Mouse (Mus musculus): ENCODE measurements at regions not wholly inside any gene's neighbourhood (a gene's known extent, or its start where the extent isn't known, plus 50 kb on each side); places are given as distances from the start of the nearest gene placed in this dataset.

DNA sequence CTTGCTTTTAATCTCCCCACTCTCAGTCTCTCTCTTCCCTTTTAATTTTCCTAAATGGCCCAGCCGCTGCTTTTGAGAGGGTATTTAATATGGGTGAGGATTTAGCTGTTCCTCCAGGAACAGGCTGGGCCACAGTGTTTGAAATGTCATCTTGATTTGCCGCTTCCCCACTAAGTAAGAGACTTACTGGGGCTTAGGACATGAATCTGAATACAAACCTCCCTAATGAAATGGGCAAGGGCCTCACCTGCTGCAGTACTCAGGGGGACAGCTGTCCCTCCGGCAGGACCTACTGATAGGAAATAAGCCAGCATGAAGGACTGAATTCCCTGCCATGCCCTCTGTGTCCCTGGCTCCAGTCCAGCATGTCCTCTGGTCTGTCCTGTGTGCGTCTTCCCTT lies 50.6 kb upstream of the Prr23a1 start:
- Histone ChIP-seq H3K27ac (ENCODE audit: insufficient read depth, low read depth) (no peak overlapping the region), H3K79me2 (replicated peaks; ENCODE audit: control insufficient read depth, extremely low read depth, insufficient read depth, poor library complexity, severe bottlenecking) (no peaks in the 10 kb centered on the region), H3K9ac (ENCODE audit: insufficient read depth, low read depth) (no peak overlapping the region), H3K4me1 (ENCODE audit: control insufficient read depth in 1 of 2, insufficient read depth in 2 of 2) (no peaks in the 10 kb centered on the region), H3K27me3 (replicated peaks) (peaks cover 8% of the 10 kb centered on the region), H3K4me3 (replicated peaks in 1 of 3; ENCODE audit: low read depth in 2 of 3, low read length in 2 of 3, poor library complexity in 1 of 3) (no peak overlapping the region), H3K9me3 (replicated peaks; ENCODE audit: low read length) (no peaks in the 10 kb centered on the region), H3K36me3 (replicated peaks in 1 of 2; ENCODE audit: control insufficient read depth in 1 of 2, insufficient read depth in 1 of 2, low read length in 1 of 2) (no peaks in the 10 kb centered on the region), H3K4me2 (ENCODE audit: insufficient read depth, low read depth, poor library complexity, severe bottlenecking) (no peak overlapping the region)
- dilution Hi-C loops (cut with MboI; ENCODE audit: extremely low pct_ligation_motif_present, extremely low pct_unique_long_range_greater_than_20kb, low sequenced_read_pairs) (no loop called here), in situ Hi-C loops (cut with MboI; ENCODE audit: low pct_ligation_motif_present, low pct_unique_long_range_greater_than_20kb, low sequenced_read_pairs) (no loop called here)
- TF ChIP-seq MEF2A (IDR thresholded peaks at IDR 0.05; ENCODE audit: borderline replicate concordance, low read depth, low read length), result no peak
- TF ChIP-seq EP300 (IDR thresholded peaks at IDR 0.05; ENCODE audit: low read length), result no peak
- TF ChIP-seq NELFE (IDR thresholded peaks at IDR 0.05; ENCODE audit: low read depth, low read length), result no peak
- no peak for TF ChIP-seq ZKSCAN1 (IDR thresholded peaks at IDR 0.05; ENCODE audit: borderline replicate concordance, low read depth, low read length)
- no peak for TF ChIP-seq MAZ (IDR thresholded peaks at IDR 0.05; ENCODE audit: low read depth, low read length)
- no peak for TF ChIP-seq ZC3H11A (IDR thresholded peaks at IDR 0.05; ENCODE audit: low read depth, low read length)
- TF ChIP-seq TCF12 (IDR thresholded peaks at IDR 0.05; ENCODE audit: low read depth, low read length), result no peak
- TF ChIP-seq RAD21 (IDR thresholded peaks at IDR 0.05; ENCODE audit: low read depth, low read length), result no peak
- TF ChIP-seq MAFK (IDR thresholded peaks at IDR 0.05; ENCODE audit: insufficient replicate concordance, low read length), result no peak
- TF ChIP-seq ZMIZ1 (IDR thresholded peaks at IDR 0.05; ENCODE audit: low read depth, low read length), result no peak
- DNase-seq (ENCODE audit: extremely low read depth), result no peak

GRCm38 (mm10) chr9:98773651-98774185 lies 68.6 kb upstream of the Prr23a1 start:
- no peak overlapping the region for H3K27ac ChIP-seq (ENCODE audit: insufficient read depth, low read depth)
- H3K9me3 ChIP-seq (replicated peaks; ENCODE audit: low read length), result no peaks in the 10 kb centered on the region
- H3K4me2 ChIP-seq (ENCODE audit: insufficient read depth, low read depth, poor library complexity, severe bottlenecking), result no peak overlapping the region
- dilution Hi-C loops (cut with MboI; ENCODE audit: extremely low pct_ligation_motif_present, extremely low pct_unique_long_range_greater_than_20kb, low sequenced_read_pairs), result no loop called here
- peaks cover 5% of the 10 kb centered on the region for H3K27me3 ChIP-seq (replicated peaks)
- H3K4me3 ChIP-seq (replicated peaks in 1 of 3; ENCODE audit: low read depth in 2 of 3, low read length in 2 of 3, poor library complexity in 1 of 3), result no peak overlapping the region
- no peaks in the 10 kb centered on the region for H3K4me1 ChIP-seq (ENCODE audit: control insufficient read depth in 1 of 2, insufficient read depth in 2 of 2)
- no peak for TF ChIP-seq NRF1 (IDR thresholded peaks at IDR 0.05; ENCODE audit: low read depth, low read length)
- no peaks in the 10 kb centered on the region for H3K36me3 ChIP-seq (replicated peaks in 1 of 2; ENCODE audit: control insufficient read depth in 1 of 2, insufficient read depth in 1 of 2, low read length in 1 of 2)
- H3K79me2 ChIP-seq (replicated peaks; ENCODE audit: control insufficient read depth, extremely low read depth, insufficient read depth, poor library complexity, severe bottlenecking), result no peaks in the 10 kb centered on the region
- no peak for DNase-seq (ENCODE audit: extremely low read depth)
- H3K9ac ChIP-seq (ENCODE audit: insufficient read depth, low read depth), result no peak overlapping the region
- in situ Hi-C loops (cut with MboI; ENCODE audit: low pct_ligation_motif_present, low pct_unique_long_range_greater_than_20kb, low sequenced_read_pairs), result no loop called here

DNA sequence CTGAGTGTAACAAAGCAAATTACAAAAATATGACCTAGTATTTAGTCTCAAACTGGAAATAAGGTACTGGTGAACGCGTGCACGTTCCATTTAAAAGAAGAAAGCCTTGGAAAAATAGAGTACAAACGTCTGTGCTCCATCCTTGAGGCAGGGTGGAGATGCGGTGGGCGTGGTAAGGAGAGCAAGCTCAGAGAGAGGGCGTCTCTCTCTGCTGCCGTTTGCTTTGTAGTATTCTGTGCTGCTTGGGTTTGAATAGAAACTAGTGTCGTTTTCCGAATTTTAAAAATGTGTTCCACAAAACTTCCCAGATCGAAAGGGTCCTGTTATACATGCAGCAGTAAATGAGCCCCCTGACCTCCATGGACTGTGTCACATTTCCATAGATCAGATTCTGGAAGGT lies 69.1 kb upstream of the Prr23a1 start:
- DNase-seq (ENCODE audit: extremely low read depth), result no peak
- H3K27me3 ChIP-seq (replicated peaks), result peaks cover 3% of the 10 kb centered on the region
- no peak overlapping the region for H3K4me3 ChIP-seq (replicated peaks in 1 of 3; ENCODE audit: low read depth in 2 of 3, low read length in 2 of 3, poor library complexity in 1 of 3)
- no peak for TF ChIP-seq NRF1 (IDR thresholded peaks at IDR 0.05; ENCODE audit: low read depth, low read length)
- no peak for TF ChIP-seq CTCF (conservative IDR thresholded peaks at IDR 0.05 in 1 of 2, IDR thresholded peaks at IDR 0.05 in 1 of 2; ENCODE audit: low read depth in 2 of 2, low read length in 2 of 2)
- TF ChIP-seq MAZ (IDR thresholded peaks at IDR 0.05; ENCODE audit: low read depth, low read length), result no peak
- no peak for TF ChIP-seq ZC3H11A (IDR thresholded peaks at IDR 0.05; ENCODE audit: low read depth, low read length)
- no peak overlapping the region for H3K4me2 ChIP-seq (ENCODE audit: insufficient read depth, low read depth, poor library complexity, severe bottlenecking)
- no peaks in the 10 kb centered on the region for H3K36me3 ChIP-seq (replicated peaks in 1 of 2; ENCODE audit: control insufficient read depth in 1 of 2, insufficient read depth in 1 of 2, low read length in 1 of 2)
- in situ Hi-C loops (cut with MboI; ENCODE audit: low pct_ligation_motif_present, low pct_unique_long_range_greater_than_20kb, low sequenced_read_pairs) (no loop called here), dilution Hi-C loops (cut with MboI; ENCODE audit: extremely low pct_ligation_motif_present, extremely low pct_unique_long_range_greater_than_20kb, low sequenced_read_pairs) (no loop called here)
- no peaks in the 10 kb centered on the region for H3K79me2 ChIP-seq (replicated peaks; ENCODE audit: control insufficient read depth, extremely low read depth, insufficient read depth, poor library complexity, severe bottlenecking)
- no peak overlapping the region for H3K27ac ChIP-seq (ENCODE audit: insufficient read depth, low read depth)
- no peaks in the 10 kb centered on the region for H3K4me1 ChIP-seq (ENCODE audit: control insufficient read depth in 1 of 2, insufficient read depth in 2 of 2)
- no peak overlapping the region for H3K9ac ChIP-seq (ENCODE audit: insufficient read depth, low read depth)
- H3K9me3 ChIP-seq (replicated peaks; ENCODE audit: low read length), result no peaks in the 10 kb centered on the region
